Mouse (Mus musculus): ENCODE results near the gene Krtap4-2.

- no peak for TF ChIP-seq CTCF (IDR thresholded peaks at IDR 0.05; ENCODE audit: low read depth, low read length)
- TF ChIP-seq POLR2A (IDR thresholded peaks at IDR 0.05; ENCODE audit: extremely low read depth, insufficient read depth, low read length), result no peak
Observed at GRCm38 (mm10) chr11:99633293-99633692, 1.6 kb downstream of the Krtap4-2 start.

All from liver, adult 2 months (tissue).